Mouse (Mus musculus): ENCODE measurements around the gene Insig1.

DNA sequence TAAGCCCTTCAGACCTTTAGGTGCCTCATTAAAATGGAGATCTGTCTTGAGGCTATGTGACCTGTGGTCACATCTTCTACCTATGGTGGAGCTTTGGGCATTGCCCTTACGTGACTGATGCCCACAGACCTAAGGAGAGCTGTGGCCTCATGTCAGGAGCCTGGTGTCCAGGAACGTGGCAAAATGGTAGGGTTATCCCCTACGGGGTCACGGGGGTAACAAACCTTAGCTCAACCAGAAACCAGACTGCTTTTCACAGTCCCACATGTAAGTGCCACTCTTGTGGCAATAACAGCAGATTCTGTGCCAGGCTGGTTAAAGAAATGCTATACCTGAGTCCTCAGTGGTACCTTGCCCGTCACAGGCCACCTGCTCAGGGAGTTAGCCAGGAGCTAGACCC is 37.3 kb upstream of the Insig1 start:
- no peak for TF ChIP-seq CTCF (IDR thresholded peaks at IDR 0.05; ENCODE audit: borderline replicate concordance, insufficient read depth, low read depth, low read length)
- no peak for TF ChIP-seq POLR2A (IDR thresholded peaks at IDR 0.05; ENCODE audit: borderline replicate concordance, insufficient read depth, low read length)

All from cerebellum, adult 2 months (tissue).